Mouse (Mus musculus): Measurements from ENCODE around the gene Apmap. TPM values are rescaled to one million over a fixed set of nuclear protein-coding genes. Genes with fewer than 3 reads are reported as not detected.
"Not testable (repeated sequence)": the region's sequence is repeated elsewhere in the genome, so short reads cannot be mapped to it uniquely, and the experiment has no call there.

Gene Apmap
- total RNA-seq, 2 experiments from 2014 or later = 55.4 to 59.9 TPM

DNA sequence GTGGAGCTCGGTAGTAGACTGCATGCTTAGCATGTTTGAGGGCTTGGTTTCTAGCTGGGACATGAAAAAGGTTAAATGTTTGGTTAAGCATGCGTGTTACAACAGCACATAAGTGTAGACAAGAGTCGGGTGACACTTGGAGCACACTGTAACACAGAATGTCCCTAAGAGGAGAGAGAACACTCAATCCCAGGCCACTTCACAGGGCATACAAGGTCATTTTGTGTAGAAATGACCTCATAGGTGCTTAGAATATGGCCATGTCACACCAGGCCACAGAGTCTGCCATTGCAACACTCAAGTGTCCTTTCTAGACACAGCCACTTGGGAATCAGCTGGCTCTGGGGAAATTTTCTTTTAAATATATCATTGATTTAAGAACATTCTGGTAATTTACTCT is 15.6 kb upstream of the Apmap start:
- no peak for DNase-seq (ENCODE audit: low spot score in 2 of 2)

DNA sequence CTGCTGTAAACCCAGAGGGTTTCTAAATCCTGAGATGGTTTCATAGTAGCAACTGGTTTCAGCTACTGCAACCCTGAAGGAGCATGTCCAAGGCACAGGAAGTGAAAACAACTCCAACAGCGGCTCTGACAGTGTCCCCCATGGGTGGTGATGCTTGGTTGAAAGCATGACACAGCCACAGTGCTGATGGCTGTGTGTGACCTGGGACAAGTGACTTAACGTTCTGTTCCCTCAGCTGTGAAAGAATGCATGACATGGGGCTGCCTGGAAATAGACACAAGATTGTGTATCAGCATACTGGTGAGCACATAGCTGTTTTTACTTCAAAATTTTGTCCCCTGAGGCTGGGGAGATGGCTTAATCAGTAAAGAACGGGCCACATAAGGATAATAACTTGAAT is 13.3 kb upstream of the Apmap start:
- no peak for DNase-seq (ENCODE audit: low spot score in 2 of 2)

DNA sequence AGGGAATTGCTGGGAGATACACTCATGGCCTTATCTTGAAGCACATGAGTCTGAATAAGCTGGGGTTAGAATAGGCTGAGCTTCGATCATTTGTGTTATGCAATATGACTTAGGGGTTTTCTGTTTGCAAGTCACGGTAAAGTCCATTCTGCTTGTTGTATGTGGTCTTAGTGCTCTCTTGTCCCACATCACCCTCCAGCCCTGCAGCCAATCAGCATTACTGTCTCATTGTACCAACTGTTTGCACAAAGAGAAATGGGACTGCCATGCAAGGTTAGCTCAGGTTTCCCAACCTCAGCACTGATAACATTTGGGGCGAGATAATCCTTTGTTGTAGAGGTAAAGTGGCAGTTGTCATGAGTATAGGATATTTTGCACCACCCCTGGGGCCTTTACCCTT is 1.7 kb upstream of the Apmap start:
- no peak for DNase-seq (ENCODE audit: low spot score in 2 of 2)

DNA sequence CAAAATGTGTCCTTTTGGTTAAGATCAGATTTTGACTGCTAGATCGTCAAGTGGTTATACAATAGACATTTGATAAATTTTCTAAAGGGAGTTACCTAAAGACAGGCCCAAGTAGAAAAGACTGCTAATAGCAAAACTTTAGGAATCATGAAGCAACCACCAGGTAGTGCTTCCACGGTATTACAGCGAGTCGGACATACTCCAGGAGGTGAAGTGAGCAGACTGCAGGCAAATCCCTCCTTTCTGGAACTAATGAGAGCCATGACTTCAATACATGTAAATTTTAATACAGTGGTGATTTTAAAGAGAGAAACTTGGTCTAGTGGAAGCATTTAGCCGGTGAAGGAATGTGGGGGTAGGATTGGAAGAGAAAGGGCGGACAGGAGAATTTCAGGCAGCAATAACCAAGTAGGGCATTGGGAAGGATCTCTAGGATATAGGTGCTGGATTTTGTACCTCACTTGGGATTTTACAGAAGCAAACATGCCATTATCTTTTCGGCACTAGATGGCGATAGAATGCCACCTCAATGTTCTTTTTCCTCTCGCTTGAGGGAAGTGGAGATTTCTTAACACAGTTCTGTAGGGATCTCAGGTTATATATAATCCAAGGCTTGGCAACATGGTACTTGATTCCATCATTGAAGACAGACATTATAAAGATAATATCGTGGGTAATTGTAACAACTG is 649 bp upstream of the Apmap start:
- peak; percentile 64 to 90 for DNase-seq (ENCODE audit: low spot score in 2 of 2)

DNA sequence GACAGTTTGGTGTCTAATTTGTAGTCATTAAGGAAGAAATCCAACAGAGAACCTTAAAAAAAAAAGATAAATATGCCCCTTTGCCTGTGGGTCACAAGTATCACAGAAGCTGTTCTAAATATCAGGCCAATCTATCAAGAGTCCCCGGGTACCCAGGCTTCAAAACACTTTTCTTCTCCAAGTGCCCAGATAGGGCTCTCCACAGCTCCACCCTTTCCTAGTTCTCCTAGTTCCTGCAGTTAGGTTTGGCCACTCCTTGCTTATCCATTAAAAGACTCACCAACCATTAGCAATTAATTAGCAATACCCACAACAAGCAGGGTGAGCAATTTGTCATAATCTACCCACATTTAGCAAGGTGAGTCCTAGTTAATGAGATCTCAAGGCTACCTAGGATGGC is 1.3 kb downstream of the Apmap start:
- DNase-seq (ENCODE audit: low spot score in 2 of 2) = no peak

DNA sequence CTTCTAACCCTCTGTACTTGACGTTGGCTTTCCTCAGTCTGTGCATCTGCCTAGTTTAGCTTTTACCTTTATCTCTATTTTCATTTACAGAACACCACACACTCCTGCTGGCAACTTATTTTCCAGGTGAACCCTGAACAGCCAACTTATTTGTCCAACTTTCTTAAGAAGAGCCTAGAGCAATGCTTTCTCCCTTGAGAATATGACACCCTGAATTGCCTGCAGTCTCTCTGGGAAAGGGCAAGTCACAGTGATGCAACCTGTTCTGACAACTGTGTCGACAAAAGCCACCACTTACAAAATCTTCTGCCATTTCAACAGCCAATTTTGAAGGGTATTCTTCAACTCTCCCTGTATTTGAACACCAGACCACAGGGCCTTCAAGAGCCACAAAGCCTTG is 3.6 kb downstream of the Apmap start:
- no peak for DNase-seq (ENCODE audit: low spot score in 2 of 2)

DNA sequence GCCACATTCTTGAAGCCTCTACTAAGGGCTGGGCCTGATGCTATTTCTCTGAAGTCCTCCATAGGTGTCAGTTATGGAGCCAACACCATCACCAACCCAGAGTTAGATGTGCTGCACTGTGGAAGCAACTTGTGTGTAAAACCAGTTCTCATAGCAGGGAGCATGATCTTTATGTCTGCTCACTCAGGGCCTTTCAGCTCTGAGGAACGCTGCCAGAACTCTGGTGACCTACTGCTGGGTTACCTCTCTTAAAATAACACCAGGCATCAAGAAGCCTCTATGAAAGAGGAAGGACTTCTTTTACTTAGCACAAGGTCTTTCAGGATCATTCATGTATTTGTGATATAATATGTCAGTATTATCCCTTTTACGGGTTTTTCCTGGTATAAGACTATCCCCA is 6.2 kb downstream of the Apmap start:
- no peak for DNase-seq (ENCODE audit: low spot score in 2 of 2)

DNA sequence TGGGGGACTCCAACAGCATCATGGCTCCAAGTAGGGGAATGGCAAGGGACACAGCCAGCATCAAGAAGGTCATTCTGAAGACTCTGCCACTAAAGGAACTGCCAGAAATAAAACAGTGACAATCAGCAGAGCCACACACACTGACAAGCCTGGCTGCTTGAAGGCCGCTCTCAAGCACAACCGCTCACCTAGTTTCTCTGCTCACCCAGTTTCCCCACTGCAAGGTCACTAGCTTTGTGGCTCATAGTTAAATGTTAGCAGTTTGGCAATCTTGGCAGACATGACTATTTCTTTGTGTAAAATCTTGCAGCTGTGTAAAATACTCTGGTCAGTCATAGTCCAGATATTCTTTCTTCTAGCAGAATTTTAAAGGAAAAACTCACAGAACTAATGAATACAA is 8.1 kb downstream of the Apmap start:
- DNase-seq (ENCODE audit: low spot score in 2 of 2) = no peak

DNA sequence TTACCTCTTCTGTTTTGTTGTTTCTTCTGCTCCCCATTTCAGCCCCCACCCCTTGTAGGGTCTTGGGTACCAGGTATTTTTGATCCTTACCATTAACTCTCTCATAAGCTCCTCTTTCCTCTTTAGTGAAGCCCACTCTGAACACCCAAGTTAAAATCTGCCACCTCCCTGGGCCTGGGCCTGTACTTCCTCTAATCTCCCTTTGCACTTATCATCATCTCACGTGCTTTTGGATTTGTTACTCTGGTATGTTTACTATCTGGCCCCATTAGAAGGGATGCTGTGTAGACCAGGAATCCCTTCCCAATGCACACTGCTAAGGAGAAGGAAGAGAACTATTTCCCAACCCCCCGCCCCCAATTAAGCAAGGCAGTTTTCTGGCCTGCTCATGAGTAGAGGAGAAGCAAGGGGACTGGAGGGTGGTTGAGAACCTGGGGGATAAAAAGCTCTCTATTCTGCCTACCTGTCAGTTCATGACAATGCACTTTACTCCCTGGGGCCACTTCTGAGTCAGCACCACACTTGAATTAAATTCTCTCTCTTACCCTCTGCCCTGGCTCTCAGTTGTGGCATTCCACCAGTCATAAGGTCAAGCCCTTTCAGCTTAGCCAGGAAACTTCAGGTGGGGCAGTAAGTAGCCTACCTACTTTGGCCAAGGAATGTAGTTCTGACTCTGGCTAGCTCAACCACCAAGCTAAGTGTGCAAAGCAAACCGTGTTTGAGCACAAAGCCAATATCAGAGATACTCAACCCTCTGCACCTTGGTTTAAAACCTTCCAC is 12.8 kb downstream of the Apmap start:
- DNase-seq (ENCODE audit: low spot score in 2 of 2) = no peak

DNA sequence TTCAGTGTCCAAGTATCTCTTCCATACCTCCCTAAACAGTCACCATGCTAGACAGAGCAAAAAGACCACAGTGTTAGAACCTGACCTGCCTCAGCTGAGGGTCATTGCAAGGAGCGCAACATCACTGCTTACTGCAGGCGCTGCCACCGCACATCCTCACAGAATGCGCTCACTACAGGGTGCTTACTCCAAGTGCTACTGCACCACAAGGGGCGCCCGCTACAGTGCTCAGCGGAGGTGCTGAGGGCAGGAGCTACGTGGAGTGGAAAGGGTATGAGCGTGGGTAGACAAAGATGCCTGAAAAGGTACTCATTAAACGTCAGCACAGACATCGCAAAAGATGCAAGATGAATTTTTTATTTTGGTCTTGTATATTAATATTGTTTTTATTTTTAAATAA is 19.3 kb downstream of the Apmap start:
- DNase-seq (ENCODE audit: low spot score in 2 of 2) = no peak

DNA sequence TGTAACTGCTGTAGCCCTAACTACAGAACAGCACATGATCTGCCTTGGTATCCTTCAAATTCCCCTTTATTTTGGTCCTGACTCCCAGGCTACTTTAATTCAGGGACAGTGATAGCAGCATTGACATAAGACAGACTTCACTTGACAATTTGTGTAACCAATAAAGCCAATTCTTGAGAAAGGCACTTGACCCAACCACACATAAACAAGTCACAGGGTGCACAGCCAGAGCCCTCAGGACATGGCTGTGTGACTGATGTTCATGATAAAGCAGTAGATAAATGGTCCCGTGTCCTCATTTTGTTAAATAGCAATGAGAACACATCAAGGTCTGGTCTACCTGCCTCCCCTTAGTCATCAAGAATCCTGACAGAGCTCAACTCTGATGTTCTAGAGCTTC is 28.7 kb downstream of the Apmap start:
- DNase-seq (ENCODE audit: low spot score in 2 of 2) = no peak

DNA sequence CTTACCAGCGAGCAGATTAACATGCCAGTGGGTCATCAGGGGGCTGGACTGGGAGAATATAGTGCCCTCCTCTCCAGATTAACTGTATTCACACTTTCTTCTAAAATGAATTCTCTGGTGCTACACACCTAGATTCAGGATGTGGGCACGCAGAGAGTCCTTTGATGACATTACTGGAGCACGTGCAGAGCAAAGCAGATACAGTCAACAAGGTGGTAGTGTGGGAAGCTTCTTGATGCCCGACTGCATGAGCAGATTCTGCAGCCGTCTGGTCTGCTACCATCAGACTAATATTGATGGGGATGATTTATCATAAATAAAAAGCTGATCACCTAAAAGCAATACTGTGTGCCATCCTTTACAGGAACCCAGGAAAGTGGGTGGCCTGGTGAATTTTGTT is 29.8 kb downstream of the Apmap start:
- DNase-seq (ENCODE audit: low spot score in 2 of 2) = no peak

DNA sequence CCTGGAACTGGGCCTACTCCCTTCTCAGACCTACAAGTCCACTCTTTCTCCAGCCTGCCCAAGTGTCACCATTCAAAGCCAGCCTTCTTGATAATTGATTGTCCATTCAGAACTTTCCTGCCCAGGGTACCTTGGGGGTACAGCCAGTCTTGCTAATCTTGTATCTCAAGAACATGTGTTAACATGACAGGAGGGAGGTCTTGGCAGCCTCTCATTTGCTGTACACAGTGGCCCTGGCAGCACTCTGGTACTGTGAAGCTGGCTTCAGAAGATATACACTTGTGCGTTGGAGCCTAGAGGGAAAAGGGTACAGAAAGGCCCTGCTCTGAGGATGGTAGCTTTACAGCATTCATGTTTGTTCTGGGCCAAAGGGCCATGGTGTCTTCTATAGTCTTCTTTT is 32.1 kb downstream of the Apmap start:
- no peak for DNase-seq (ENCODE audit: low spot score in 2 of 2)

DNA sequence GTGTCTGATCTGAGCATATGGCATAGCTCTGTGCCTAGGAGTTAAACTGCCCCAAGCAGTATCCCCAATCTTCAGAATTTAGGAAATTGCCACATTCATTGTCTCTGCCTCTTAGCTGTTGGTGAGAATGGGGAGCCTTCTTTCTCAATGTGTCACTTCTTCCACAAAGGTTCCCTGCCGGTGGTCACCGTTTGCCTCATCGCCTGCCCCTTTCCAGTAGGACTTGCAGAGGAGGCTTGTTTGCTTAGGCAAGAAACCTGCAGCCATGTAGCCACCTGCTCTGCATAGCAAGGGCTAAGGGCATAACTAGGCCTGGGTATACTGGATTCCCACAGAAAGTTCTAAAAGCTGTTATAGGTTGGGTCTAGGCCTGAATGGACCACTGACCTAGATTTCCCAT is 35.9 kb downstream of the Apmap start:
- DNase-seq (ENCODE audit: low spot score in 2 of 2) = no peak

DNA sequence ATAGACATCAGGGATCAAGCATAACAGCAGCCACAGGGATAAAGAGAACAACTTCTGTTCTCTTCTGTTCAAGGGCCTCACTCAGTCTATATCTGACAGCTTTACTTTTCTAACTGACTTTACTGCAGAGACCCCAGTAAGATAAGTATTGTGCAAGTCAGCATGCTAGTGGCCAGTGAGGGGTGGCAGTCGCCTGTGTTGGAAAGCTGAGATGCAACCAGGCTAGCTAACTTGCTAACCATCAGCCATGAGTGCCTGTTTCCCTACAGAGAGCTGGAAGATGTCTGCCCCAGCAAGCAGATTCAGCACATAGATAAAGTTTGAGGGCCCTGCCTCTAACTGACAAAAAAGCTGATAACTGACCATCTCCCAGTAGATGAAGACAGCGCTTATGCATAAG is 37.6 kb downstream of the Apmap start:
- DNase-seq (ENCODE audit: low spot score in 2 of 2) = no peak

DNA sequence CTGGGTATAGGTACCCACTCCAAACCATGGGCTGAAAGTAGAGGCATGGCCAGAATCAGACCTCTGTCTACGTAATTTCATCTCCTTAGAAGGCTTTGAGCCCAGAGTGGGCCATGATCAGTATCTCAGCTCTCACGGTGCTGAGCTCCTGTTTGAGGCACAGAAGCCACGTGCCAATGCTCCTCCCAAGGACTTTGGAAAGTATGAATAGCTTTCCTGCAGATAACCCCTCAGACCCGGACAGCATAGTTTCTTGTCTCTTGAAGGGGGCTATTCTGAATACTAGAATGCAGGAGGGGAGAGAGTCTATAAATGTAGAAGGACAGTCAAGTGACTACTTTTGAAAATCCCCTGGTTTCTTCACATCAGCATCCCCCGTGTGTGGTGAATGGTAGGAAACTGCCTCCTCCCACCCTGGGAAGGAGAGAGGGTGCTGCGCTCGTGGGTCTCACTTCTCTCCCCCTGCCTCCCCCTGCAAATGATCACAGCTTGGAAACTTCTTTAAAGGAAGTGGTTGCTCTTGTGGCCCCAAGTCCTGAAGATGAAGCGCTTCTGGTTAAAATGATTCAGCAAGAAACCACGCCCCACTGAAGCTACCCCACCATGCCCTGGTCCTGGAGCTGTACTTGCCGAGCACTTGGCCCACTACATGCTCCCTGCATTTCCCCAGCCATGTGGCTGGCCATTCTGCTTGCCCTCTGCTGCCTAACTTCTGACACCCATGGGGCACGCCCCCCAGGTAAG is 38.3 kb downstream of the Apmap start, which contains the start of gene Cst7:
Gene Cst7, plus strand, starts transcription at position 569 of the 744 bp plus-strand sequence.
- no peak for DNase-seq (ENCODE audit: low spot score in 2 of 2)

DNA sequence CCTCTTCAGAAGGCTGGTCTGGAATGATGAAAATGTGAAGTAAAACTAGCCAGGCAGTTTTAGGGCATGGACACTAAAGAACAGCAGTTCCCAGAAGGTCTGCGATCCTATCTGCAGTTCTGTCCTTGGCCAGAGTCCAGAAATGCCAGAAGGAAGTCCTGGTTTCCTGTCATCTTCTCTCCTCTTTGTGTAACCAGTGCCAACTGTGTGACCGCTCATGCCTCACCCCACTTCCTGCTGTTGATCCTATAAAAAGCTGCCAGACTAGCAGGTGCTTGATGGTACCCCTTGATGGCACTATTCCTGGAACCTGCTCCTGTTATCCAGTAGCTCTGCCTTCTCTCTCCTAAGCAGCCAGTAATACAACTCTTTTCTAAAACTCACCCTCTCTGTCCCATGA is 41.3 kb downstream of the Apmap start:
- no peak for DNase-seq (ENCODE audit: low spot score in 2 of 2)

DNA sequence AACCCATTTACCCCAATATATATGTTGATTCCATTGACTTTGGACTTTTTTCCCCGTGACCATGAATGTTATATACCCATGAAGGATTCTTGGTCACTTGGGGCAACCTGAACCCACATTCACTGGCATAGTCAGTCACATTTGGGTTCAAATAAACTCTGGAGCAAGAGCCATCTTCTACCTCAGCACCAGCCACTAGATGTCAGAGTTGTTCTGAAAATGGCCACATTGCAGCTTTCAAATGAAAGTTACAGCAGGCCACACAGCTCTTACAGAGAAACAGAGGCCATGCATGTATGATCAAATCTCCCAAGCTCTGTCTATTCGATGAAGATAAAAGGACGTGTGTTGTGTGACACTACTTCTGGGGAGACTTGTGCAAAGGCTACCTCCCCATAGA is 49.8 kb downstream of the Apmap start:
- peak; percentile 23 to 58 for DNase-seq (ENCODE audit: low spot score in 2 of 2)

DNA sequence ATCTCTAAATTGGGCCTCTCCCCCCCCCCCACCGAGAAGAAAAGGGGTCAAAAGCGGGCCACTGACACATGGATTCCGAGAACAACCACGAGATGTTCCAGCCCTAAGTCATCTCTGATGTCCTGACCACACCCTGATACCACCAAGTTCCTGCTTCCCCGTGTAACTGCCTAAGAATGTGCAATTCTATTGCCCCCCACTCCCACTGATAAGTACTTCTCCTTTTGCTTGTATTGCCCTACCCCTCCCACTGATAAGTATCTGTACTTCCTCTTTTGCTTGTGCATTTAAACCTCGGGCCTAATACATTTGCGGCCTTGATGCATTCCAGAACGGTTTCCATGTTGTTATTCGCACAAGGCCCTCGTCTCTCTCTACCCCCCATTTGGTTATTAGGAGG is 58.8 kb downstream of the Apmap start:
- DNase-seq (ENCODE audit: low spot score in 2 of 2) = not testable (repeated sequence)

Data from layer of hippocampus, postnatal 14 days (tissue).